Mouse (Mus musculus): ENCODE measurements around the gene Pex19.

Pex19 gene

DNA sequence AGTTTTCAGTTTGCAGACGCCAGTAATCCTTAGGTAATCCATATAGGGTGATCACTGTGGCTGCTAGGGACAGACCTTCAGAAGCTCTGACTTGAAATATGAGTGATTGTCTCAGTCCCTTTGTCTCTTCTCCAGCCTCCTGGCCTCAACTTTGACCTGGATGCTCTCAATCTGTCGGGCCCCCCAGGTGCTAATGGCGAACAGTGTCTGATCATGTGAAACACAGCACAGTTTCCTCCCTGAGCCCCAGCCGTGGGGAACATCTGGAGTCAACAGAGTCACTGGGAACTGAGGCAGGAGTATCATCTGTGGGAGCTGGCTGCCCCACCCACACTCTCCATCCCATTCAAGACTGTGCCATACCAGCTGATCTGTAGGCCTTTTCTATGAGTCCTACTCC lies 7.5 kb downstream of the Pex19 start:
- DNase-seq, result no peak

DNA sequence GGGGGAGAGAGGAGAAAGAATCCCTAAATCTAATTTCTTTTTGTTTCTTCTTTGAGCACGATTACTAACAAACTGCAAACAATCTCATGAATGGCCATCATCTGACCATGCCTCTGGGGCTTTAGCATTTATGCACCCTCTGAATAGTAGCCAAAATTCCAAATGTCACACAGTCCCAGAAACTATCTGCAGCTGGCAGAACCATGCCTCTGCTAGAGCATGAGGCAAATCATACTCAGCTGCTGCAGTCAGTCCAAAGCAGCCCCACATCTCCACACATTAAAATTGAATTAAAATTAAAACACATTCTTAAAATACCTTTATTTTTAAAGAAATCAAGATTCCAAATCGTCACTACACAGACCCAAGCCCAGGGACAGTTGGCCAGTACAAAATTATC lies 13.6 kb downstream of the Pex19 start:
- DNase-seq, result no peak

DNA sequence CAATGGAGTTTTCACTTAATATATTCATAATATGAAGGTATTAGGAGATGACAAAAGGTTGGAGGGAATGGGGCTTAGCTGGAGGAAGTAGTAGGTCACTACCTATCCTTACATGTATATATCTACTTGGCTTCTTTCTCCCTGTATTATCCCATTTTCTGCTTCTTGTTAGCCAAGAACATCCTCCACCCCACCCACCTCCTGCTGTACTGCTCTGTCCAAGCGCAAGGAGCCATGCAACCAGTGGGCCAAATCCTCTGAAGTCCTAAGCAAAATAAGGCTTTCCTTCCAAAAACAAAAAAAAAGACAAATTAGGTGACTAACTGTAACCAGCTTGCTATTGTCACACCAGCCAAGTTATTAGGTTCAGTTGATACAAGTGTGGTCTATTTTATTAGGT lies 14.3 kb downstream of the Pex19 start:
- DNase-seq, result no peak

DNA sequence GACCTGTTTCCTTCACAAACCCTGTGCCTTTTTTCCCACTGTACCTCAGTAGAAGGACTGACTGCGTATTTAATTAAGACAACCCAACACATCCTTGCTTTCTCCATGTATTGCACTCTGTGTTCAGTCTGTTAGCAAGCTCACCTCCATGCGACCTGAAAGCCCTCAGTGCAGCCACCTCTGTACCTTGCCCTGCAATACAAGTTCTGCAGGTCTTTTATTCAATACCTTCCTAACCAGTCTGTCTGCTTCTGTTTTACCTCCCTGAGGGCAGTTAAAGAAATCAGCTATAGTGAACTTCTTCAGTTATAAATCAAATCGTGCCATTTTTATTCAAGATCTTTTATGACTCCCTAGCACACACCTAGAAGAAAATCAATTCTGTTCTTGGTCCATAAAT lies 15.0 kb downstream of the Pex19 start:
- no peak for DNase-seq

DNA sequence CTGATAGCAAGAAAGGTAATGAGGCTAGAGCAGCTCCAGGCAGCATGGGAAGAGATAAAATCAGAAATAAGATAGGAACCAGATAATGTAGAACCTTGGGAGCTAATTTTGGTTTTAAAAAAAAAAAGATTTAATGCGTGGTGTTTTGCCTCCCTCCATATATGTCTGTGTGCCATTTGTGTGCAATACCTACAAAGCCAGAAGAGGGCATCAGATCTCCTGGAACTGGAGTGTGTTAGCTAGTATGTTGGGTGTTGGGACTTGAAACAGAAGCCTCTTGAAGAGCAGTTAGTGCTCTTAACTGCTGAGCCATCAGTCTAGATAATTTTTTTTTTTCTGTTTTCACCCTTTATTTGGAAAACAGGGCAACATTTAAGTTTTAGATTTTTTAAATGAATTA lies 17.0 kb downstream of the Pex19 start:
- DNase-seq, result peak in 1 of 2 experiments; percentile 77

DNA sequence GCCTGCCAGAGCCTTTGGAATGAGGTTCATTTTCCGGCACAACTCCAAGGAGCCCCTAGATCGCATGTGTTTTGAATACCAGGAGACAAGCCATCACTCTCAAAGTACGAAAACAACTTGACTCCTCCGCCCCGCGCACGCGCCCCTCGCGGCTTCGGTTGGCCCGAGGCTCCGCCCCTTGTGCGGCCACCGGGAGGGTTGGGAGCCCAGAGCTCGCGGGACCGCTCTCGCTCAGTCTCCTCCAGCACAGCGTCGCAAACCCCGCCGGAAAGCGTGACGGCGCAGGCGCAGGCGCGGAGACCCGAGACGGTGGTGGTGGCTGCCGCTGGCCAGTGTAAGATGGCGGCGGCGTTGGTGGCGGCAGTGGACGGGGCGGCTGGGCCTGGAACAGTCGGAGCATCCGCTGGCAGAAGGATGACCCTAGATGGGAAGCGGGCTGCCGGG lies 21.3 kb downstream of the Pex19 start, which contains the start of gene Dcaf8:
Gene Dcaf8, plus strand, starts transcription at position 250 of the 444 bp plus-strand sequence.
- peak; percentile 98 to 99 for DNase-seq

DNA sequence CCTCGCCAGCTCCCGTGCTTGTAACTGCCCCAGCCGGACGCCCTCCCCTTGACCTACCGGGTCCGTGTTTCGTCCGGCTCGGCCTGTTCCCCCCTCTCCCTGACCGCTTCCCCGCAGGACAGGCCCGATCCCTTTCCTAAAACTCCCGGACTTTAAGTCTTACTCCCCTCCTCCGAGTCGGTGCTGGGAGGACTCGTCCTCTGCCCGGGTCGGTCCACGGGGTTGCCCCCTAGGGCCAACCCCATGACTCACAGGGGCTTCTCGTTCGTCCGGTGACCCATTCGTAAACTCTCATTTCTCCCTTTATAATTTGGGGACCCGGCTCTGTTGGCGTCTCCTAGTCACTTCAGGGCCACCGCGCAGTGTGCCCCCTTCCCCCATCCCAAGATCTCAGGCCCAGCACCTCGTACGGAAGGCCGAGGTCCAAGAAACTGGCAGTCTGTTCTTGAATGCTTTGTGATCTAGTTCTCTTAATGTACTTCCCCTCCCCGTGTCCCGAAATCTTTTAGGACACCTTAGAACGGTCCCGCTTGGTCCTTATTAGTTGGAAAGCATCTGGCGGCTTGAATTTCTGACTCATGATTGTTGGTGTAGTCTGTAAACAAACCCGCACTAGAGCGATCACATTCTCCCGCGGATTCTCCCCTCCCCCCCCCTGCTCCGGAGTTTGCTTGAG lies 21.9 kb downstream of the Pex19 start:
- peak; percentile 46 to 53 for DNase-seq

DNA sequence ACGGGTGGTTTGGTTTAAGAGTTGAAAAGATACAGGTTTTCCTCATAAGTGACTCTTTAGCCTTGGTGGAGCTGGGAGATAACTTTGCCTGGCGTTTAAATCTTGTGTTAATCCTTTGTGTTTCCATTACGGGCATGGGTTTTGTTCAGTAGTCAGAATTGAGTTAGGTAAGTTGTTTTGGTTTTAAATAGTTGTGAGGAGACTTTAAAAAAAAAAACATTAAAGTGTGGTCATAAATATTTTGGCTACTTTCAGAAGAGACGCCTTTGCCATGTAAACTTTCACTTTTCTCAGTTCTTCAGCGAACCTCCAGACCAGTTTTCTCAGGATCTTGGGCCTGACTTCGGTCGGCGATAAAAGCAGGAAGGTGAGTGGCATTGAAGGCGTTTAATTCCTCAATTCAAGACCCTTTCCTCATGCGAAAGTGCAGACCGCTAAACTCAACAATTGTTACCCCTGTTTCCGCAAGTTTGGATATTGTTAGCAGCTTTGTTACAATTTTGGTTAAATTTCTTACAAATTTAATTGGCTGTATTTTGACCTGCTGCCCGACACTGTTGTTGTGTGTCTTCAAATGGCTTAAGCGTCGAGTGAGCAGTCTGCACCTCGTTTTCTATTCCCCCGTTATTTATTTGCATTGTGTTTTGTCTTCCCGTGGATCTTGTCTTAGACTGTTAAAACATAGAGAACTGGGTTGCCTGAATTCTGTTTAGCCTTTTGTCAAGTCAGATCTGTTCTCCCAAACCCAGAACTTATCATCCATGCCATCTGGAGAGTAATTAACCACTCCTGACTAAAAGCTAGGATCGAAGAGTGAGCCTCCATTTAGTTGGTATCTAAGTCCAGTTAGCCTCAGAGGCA lies 22.6 kb downstream of the Pex19 start:
- no peak for DNase-seq

DNA sequence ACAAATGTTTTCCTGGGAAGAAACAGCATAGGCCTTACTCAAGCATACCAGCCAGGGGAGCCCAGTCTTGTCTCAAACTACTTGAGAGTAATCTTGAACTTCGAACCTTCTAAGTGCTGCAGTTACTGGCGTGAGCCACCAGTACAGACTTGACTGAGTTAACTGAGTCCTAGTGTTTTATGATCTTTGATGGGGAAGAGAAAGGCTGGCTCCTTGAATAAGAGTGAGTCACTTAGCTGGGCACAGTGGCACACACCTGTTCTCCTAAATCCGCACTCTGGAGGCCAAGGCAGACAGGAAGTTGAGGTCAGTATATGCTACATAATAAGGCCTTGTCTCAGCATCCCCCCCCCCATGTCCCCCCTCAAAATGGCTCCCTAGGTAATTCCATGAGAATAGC lies 28.0 kb downstream of the Pex19 start:
- no peak for DNase-seq

DNA sequence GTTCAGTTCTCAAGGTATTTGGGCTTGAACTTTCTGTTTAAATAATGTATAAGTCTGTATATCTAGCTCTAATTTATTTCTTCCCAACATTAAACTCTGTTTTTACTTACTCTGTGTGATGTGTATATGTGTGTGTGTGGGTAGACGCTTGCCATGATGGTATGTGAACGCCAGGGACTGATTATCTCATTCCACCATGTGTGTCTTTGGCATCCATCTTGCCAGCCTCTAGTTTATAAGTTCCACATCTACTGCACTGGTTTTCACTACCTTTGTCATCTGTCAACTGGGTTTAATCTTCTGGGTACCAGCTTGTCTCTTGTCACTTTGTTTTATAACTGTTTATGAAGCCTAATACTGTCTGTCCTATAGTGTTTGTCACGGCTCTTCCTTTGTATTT lies 29.0 kb downstream of the Pex19 start:
- DNase-seq, result no peak

DNA sequence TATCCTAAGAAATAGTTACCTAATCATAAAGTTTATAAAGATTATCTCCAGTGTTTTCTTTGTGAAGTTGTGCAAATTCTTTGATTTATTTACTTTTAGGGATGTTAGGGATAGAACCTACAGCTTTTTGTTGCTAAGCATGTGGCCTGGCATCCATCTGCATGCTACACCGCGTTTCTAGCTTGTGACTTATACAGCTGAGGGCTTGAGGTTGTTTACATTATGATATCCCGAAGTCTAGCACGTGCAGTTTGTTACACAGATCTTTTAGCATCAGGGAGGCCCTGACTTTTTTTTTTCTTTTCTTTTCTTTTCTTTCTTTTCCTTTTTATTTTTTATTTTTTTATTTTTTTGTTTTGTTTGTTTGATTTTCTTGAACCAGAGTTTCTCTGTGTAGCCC lies 33.4 kb downstream of the Pex19 start:
- no peak for DNase-seq

DNA sequence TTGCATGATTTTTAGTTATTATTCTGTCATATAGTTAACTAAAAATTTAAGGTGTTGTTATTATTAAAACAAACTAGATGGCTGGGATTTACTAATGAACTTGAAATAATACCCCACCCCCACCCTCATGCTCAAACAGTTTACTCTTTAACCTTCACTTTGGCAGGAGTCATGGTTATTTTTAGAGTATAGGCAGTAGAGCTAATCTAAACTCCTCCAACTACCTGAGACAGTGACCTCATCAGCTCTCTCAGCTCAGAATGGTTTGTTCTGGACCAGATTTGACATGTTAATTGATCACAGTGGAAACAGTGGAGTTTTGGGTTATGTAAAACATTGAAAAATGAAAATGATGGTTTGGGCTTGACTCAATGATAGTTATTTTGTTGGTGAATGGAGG lies 34.0 kb downstream of the Pex19 start:
- DNase-seq, result no peak

DNA sequence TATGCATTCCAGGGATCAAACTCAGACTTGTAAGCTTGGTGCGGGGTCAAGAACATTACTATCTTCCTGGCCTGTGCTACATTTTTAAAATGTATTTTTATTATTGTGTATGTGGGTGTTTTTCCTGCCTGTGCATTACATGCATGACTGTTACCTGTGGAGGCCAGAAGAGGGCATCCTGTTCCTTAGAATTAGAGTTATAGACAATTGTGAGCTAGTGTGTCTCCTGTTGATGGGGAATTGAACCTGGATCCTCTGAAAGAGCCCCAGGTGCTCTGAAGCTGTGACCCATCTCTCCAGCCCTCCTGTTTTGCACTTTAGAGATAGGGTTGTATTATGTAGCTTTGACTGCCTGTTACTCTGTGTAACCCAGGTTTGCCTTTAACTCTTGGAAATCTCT lies 35.5 kb downstream of the Pex19 start:
- peak in 1 of 2 experiments; percentile 32 for DNase-seq

DNA sequence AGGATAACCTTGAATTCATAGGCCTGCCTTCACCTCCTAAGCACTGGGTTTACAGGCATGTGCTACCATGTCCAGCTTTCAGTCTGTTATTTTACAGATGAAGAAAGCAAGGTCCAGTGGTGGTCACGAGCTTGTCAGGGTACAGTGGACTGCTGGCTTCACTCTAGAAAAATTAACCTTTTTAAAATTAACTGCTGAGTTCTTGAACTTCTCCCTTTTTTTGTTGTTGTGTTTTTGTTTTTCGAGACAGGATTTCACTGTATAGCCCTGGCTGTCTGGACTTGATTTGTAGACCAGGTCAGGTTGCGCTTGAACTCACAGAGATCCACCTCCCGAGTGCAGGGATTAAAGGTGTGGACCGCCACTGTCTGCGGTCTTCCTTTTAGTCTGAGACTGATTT lies 36.4 kb downstream of the Pex19 start:
- no peak for DNase-seq

DNA sequence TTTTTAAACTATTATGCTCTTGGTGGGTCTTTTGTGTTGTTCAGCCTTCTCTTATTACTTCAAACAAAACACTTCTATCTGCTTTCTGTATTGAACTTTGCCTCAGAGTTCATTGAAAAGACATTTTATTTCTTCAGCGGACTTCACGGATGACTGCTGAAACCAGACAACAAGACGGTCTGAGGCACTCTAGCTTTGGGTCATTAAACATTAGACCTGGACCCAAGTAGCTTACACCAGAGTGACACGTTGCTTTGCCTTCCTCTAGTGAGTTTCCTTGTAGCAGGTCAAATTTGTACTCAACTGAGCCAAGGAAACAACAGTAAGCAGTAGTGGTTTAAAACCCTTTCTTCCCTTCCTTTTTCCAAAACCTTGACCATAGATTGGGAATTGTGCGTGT lies 41.4 kb downstream of the Pex19 start:
- DNase-seq, result no peak

DNA sequence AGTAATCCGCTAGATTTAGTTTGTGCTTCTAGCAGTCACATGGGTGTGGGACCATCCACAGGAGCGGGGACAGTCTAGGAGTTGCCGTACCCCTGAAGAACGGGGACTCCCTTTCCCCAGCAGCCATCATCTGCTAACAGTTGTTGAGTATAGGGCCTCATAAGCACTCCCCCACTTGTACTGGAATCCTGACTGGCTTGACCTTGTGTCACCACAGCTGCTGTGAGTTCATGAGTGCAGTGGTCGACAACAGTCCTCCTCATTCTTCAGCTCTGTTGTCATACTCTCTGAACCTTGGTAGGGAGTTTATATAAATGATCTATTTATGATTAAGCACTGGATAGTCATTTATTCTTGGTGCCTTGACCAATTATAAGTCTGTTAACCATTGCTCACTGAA lies 43.3 kb downstream of the Pex19 start:
- no peak for DNase-seq

DNA sequence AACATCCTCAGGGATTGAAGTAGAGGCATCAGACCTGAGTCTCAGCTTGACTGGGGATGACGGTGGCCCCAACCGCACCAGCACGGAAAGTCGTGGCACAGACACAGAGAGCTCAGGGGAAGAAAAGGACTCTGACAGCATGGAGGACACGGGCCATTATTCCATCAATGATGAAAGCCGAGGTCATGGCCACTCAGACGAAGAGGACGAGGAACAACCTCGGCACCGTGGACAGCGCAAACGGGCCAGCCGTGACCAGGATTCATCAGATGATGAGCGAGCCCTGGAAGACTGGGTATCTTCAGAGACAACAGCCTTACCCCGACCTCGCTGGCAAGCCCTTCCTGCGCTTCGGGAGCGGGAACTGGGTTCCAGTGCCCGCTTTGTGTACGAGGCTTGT lies 45.8 kb downstream of the Pex19 start:
- no peak for DNase-seq

DNA sequence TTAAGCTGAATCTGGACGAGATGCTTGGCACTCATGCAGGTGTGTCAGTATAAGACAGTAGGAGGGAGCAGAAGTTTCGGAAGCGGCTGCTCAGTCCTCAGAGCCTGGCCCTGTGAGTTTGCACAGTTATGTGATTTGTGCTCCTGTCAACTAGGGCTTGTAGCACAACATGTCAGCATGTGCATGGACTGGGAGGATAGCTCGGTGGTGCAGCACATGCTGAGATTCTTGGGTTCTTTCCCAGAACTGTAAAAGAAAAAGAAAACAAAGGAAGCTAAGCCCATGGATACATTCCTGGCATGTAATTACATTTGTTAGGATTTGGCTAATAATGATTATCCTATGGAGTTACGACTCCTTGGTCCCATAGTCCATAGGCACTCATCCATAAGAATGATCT lies 46.6 kb downstream of the Pex19 start:
- no peak for DNase-seq

DNA sequence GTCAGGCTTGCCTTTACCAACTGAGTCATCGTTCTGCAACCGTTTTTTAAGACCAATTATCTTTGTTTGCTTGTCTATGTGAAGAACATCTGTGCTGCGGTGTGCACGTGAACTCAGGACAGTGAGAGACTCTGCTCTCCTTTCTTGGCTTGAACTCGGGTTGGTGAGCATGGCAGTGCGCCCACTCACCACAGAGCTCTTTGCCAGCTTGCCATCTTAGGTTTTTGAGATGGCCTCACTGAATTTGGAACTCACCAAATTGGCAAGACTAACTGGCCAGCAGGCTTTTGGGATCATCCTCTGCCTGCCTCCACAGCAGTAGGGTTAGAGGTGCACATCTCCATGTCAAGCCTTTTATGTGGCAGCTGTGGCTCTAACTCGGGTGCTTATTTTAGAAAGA lies 51.2 kb downstream of the Pex19 start:
- no peak for DNase-seq

DNA sequence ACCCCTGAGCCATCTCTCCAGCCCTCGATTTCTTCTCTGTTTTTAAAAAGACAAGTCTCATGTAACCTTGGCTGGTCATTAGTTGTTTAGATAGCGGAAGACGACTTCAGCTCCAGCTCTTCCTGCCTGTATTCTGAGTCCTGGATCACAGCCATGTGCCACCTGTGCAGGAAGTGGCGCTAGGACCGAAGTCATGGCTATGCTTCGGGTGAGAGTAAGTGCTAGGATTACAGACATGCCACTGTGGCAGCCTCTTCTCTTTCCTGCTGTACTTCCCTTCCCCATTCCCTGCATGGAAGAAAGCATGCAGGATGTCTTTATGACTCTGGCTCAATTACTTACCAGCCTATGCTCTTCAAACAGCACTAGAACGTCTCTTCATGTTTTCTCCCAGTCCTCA lies 52.5 kb downstream of the Pex19 start:
- peak in 1 of 2 experiments; percentile 34 for DNase-seq

DNA sequence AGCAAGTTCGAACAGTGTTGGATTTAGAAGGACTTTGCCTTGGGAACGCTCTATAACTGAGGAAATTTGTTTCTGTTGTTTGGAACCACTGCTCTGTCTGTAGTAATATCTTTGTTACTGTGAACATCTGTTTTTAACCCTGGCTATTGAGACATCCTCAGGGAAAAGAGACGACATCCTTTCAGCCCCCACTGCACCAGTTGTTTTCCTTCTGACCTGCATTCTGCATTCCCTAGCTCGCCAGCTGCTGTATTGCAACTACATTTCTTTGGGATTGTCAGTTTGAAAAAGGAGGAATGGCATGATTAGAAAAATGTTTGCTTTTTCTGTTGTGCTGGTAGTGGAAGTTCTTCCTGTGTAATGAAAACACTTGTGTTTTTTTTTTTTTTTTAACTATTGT lies 54.3 kb downstream of the Pex19 start:
- peak in 1 of 2 experiments; percentile 29 for DNase-seq

DNA sequence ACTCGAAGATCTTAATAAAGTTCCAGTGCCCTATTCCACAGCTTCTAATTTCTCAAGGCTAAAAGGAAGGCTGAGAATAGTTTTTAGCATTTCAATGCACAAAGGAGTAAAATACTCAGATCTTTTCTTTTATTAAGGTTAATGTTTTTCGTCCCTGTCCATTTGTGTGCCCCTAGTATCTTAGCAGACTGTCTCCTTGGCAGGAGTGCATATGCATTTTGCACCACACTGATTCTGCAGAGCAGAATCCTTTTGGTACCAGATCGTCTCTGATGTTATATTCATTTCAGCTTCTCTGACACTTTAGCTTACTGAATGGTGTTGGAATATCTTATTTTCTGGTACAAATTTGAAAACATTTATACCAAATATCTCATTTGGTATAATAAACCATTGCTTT lies 55.2 kb downstream of the Pex19 start:
- DNase-seq, result no peak

DNA sequence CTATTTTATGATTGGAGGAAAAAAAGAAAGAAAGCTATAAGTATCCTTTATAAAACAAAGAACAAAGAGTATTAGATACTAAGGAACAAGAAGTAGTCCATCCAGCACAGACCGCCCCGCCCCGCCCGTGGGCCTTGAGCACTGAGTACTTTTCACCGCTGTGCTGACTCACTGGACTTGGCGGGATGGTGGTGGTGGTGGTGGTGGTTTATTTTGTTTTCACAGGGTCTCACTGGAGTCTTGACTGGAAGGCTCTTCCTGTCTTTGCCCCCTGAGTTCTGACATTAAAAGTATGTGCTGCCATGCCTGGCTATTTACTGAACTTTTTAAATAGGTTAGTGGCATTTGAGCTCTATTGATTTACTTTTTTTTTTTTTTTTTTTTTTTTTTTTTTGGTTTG lies 56.5 kb downstream of the Pex19 start:
- DNase-seq, result no peak

DNA sequence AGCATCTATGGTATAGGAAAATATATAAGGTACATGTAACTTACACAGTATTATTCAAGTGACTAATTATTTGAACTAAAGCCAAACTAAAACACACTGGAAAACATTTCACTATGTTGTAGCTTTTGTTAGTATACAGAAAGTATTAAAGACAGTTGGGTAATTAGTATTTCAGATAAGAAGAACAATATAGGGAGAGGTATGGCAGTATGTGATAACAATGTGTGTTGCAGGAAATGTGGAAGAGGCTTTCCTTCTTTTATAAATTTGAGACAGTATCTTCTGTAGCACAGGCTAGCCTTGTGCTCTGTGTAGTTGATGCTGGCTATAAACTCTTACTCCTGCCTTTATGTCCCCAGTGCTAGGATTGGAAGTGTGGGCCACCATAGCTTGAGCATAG lies 57.4 kb downstream of the Pex19 start:
- DNase-seq, result no peak
